Mouse (Mus musculus): ENCODE results near the gene Map7d1. TPM values are rescaled to one million over a fixed set of nuclear protein-coding genes. Genes with fewer than 3 reads are reported as not detected.

The Map7d1 gene
- polyA plus RNA-seq, 1 experiment: 283 TPM

DNA sequence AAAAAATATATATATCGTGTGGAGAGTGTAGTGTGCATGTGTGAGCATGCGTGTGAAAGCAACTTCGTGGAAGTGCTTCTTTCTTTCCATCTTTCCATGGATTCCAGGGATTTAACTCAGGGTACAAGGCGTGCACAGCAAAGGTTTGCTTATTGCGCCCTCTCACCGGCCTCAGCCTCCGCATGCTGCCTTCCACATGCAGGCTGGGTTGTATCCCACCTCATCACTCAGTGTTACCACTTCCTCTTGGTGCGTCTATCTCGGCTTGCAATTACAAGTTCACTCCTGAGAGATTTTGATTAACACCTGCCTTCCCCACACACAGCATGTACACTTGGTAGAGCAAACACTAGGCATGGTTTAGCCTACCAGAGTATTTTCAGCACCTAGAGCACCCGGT, 21.0 kb downstream of the Map7d1 start:
- no peaks in the 10 kb centered on the region for H3K27me3 ChIP-seq (ENCODE audit: control insufficient read depth, insufficient read depth, low read length)
- TF ChIP-seq POLR2A (IDR thresholded peaks at IDR 0.05; ENCODE audit: borderline replicate concordance, insufficient read depth, low read length) (no peak), CTCF (IDR thresholded peaks at IDR 0.05; ENCODE audit: borderline replicate concordance, insufficient read depth, low read depth, low read length) (no peak)
- 90% methylated on average over 10 of the region's 10 CpGs for WGBS
- H3K27ac ChIP-seq (ENCODE audit: insufficient read depth, low read length): no peak overlapping the region
- no peak overlapping the region for H3K4me3 ChIP-seq (replicated peaks; ENCODE audit: insufficient read depth, low read depth, low read length)
- DNase-seq: peak in 1 of 2 experiments; percentile 10
- H3K4me1 ChIP-seq (ENCODE audit: control insufficient read depth, insufficient read depth, low read length): peaks cover 13% of the 10 kb centered on the region

DNA sequence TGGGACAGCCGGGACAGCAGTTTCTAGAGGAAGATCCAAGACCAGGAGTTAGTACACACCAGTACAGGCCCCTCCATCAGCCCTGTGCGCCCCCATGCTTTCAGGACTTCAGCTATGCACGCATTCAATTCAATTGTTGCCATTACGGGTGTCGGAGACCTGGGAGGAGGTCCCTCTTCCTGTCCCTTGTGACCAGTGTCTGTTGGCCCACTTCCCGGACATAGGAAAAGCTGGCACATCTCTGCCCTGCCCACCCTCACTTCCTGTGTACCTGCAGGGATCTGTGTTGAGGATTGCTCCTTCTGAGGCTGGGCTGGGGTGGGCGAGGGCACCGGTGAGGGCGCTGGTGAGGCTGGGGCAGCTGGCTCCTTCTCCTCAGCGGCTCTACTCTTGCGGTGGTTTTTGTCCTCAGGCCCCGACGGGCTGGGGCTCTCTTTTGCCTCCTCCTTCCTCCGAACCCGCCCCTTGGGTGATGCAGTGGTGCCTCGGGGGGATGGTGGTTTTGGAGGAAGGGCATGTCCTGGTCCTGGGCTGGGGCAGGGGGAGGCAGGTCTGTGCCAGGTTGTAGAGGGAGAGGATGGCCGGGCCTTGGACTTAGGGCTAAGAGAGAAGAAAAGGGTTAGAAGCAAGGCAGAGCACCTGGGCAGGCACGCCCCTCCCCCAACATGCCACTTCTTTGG, 21.5 kb downstream of the Map7d1 start:
- H3K4me3 ChIP-seq (replicated peaks; ENCODE audit: insufficient read depth, low read depth, low read length): no peak overlapping the region
- TF ChIP-seq CTCF (IDR thresholded peaks at IDR 0.05; ENCODE audit: borderline replicate concordance, insufficient read depth, low read depth, low read length): no peak
- TF ChIP-seq POLR2A (IDR thresholded peaks at IDR 0.05; ENCODE audit: borderline replicate concordance, insufficient read depth, low read length): no peak
- no peaks in the 10 kb centered on the region for H3K27me3 ChIP-seq (ENCODE audit: control insufficient read depth, insufficient read depth, low read length)
- peaks cover 19% of the 10 kb centered on the region for H3K4me1 ChIP-seq (ENCODE audit: control insufficient read depth, insufficient read depth, low read length)
- WGBS: 60% methylated on average over 18 of the region's 18 CpGs
- H3K27ac ChIP-seq (ENCODE audit: insufficient read depth, low read length): no peak overlapping the region
- DNase-seq: peak; percentile 14 to 23

DNA sequence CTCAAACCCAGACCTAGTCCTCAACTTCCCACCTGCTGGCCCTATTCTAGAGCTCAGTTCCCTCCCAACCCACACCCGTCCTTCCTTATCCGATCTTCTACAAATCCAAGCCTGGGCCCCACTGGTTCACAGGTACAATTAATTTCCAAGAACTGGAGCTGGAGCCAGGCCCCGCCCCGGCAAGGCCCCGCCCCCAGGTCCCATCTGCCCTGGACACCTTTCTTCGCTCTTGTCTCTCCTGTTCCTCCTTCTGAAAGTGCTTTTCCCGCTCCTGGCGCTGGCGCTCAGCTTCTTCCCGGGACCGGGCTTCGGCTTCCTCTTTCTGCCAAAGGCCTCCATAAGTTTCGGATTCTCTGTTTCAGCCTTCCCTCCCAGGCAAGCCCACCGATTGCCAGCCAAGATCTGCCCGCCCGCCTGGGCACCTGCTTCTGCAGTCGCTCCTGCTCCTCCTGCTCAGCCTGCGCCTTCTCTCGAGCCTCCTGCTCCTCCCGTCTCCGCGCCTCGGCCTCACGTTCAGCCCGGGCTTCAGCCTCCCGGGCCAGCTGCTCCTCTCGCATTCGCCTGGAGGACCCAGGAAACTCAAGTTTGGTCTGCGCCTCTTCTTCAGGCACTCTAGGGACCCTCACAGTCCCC, 22.4 kb downstream of the Map7d1 start:
- WGBS: 80% methylated on average over 29 of the region's 29 CpGs
- H3K27me3 ChIP-seq (ENCODE audit: control insufficient read depth, insufficient read depth, low read length): no peaks in the 10 kb centered on the region
- TF ChIP-seq CTCF (IDR thresholded peaks at IDR 0.05; ENCODE audit: borderline replicate concordance, insufficient read depth, low read depth, low read length) (no peak), POLR2A (IDR thresholded peaks at IDR 0.05; ENCODE audit: borderline replicate concordance, insufficient read depth, low read length) (no peak)
- H3K27ac ChIP-seq (ENCODE audit: insufficient read depth, low read length): no peak overlapping the region
- H3K4me1 ChIP-seq (ENCODE audit: control insufficient read depth, insufficient read depth, low read length): peaks cover 18% of the 10 kb centered on the region
- DNase-seq: peak; percentile 11 to 25
- no peak overlapping the region for H3K4me3 ChIP-seq (replicated peaks; ENCODE audit: insufficient read depth, low read depth, low read length)

DNA sequence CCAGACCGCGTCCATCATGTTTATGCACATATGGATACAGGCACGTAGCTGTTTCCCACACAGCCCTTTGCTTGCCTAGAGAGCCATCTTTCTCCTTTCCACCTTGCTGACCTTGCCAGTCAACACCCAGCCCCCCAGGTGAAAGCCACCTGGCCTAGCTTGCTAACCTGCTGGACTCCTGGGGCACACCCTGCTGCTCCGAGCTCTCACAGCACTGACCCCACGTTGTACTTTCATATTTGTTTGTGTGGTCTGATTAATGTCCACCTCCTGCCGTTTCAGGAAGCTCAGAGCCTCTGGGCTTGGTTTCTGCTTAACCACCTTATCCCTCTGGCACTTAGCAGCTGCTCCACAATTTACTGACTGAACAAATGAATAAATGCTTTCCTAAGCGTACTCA, 26.2 kb downstream of the Map7d1 start:
- peaks cover 15% of the 10 kb centered on the region for H3K4me1 ChIP-seq (ENCODE audit: control insufficient read depth, insufficient read depth, low read length)
- WGBS: 29% methylated on average over 7 of the region's 7 CpGs
- no peak overlapping the region for H3K4me3 ChIP-seq (replicated peaks; ENCODE audit: insufficient read depth, low read depth, low read length)

DNA sequence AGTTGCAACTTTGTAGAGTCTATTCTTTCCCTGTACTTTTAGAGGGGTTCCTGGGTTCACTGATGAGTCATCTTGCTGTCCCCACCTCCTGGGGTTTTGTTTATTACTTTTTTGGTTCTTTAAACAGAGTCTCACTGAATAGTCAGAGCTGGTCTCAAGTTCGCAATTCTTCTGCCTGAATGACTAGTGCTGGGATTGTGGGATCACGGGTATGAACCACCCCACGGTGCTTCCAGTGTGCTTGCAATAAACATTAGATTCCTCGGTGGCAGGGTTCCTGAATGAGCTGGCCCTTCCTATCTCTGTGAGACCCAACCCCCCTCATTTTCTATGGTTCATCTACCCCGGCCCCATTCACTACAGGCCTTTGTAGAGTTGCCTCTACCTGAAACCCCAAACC, 28.0 kb downstream of the Map7d1 start:
- peak; percentile 22 to 30 for DNase-seq
- H3K27me3 ChIP-seq (ENCODE audit: control insufficient read depth, insufficient read depth, low read length): no peaks in the 10 kb centered on the region
- TF ChIP-seq CTCF (IDR thresholded peaks at IDR 0.05; ENCODE audit: borderline replicate concordance, insufficient read depth, low read depth, low read length) (no peak), POLR2A (IDR thresholded peaks at IDR 0.05; ENCODE audit: borderline replicate concordance, insufficient read depth, low read length) (no peak)
- WGBS: 21% methylated on average over 5 of the region's 5 CpGs
- H3K4me3 ChIP-seq (replicated peaks; ENCODE audit: insufficient read depth, low read depth, low read length): no peak overlapping the region
- no peak overlapping the region for H3K27ac ChIP-seq (ENCODE audit: insufficient read depth, low read length)
- peaks cover 15% of the 10 kb centered on the region for H3K4me1 ChIP-seq (ENCODE audit: control insufficient read depth, insufficient read depth, low read length)

More for the DNA sequence above, 26.2 kb downstream of the Map7d1 start:
- DNase-seq: peak; percentile 31 to 32
- TF ChIP-seq CTCF (IDR thresholded peaks at IDR 0.05; ENCODE audit: borderline replicate concordance, insufficient read depth, low read depth, low read length) (no peak), POLR2A (IDR thresholded peaks at IDR 0.05; ENCODE audit: borderline replicate concordance, insufficient read depth, low read length) (no peak)
- Histone ChIP-seq H3K27me3 (ENCODE audit: control insufficient read depth, insufficient read depth, low read length) (no peaks in the 10 kb centered on the region), H3K27ac (ENCODE audit: insufficient read depth, low read length) (peak overlapping the region; percentile 81)

DNA sequence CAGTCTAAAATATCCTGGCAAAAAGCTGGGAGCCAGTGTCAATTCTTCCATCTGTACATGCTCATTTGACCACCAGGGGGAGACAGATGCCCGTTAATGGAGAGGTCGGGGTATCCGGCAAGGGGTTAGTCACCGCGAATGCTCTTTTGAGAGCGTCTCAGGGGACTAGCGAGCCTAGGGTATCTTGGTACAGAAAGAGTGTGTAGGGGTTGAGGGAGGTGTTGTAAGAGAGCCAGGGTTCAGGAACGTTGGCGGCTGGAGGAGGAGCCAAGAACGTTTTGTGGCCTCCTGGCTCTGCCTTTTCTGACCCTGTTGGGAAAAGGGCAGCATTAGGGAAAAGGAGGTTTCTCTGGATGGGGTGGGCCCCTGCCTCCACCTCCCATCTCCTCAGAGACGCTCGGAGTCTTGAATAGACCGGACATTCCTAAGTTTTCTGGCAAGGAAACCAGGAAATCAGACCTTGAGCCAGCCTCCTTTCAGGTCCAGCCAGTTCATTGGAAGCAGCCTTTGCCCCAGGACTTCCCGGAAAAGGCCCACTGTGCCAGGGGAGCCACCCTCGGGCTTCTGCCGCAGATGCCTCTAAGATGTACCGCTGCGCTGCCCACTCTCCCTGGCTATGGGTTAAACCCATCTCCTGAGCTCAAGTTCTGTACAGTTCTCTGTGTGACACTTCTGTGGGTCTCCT, 28.9 kb downstream of the Map7d1 start:
- peak overlapping the region; percentile 50 for H3K4me3 ChIP-seq (replicated peaks; ENCODE audit: insufficient read depth, low read depth, low read length)
- peak; percentile 92 for TF ChIP-seq CTCF (IDR thresholded peaks at IDR 0.05; ENCODE audit: borderline replicate concordance, insufficient read depth, low read depth, low read length)
- no peak for TF ChIP-seq POLR2A (IDR thresholded peaks at IDR 0.05; ENCODE audit: borderline replicate concordance, insufficient read depth, low read length)
- H3K27ac ChIP-seq (ENCODE audit: insufficient read depth, low read length): peak overlapping the region; percentile 4
- peaks cover 15% of the 10 kb centered on the region for H3K4me1 ChIP-seq (ENCODE audit: control insufficient read depth, insufficient read depth, low read length)
- 1% methylated on average over 18 of the region's 18 CpGs for WGBS
- H3K27me3 ChIP-seq (ENCODE audit: control insufficient read depth, insufficient read depth, low read length): no peaks in the 10 kb centered on the region
- peak; percentile 87 to 94 for DNase-seq

DNA sequence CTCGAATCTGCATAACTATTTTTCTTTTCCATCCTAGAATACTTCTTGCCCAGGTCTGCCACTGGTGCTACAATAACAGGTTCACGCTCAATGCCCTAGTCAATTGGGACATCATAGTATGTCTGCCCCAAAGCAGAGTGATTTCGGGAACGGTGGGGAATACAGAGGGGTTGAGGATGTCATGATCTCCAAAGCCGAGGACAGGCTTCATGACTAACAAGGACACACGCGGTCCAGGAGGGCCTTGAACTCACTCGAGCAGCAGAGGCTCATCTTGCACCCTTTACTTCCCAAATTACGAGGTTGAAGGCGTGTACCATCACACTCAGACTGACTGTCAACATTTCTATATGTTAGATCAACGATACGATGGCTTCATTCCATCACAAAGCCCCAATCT, 29.5 kb downstream of the Map7d1 start:
- Histone ChIP-seq H3K27ac (ENCODE audit: insufficient read depth, low read length) (no peak overlapping the region), H3K4me3 (replicated peaks; ENCODE audit: insufficient read depth, low read depth, low read length) (no peak overlapping the region), H3K27me3 (ENCODE audit: control insufficient read depth, insufficient read depth, low read length) (no peaks in the 10 kb centered on the region), H3K4me1 (ENCODE audit: control insufficient read depth, insufficient read depth, low read length) (peaks cover 15% of the 10 kb centered on the region)
- no peak for TF ChIP-seq POLR2A (IDR thresholded peaks at IDR 0.05; ENCODE audit: borderline replicate concordance, insufficient read depth, low read length)
- TF ChIP-seq CTCF (IDR thresholded peaks at IDR 0.05; ENCODE audit: borderline replicate concordance, insufficient read depth, low read depth, low read length): no peak
- 48% methylated on average over 12 of the region's 12 CpGs for WGBS
- no peak for DNase-seq

Measured in cerebellum, adult 2 months (tissue).